Mouse (Mus musculus) brain, embryonic 14.5 days (tissue): ENCODE measurements around the gene Cipc.

Experiments used
- CTCF ChIP-seq: fragments of 200-500 bp; IDR thresholded peaks from 2 replicates; pipeline ENCODE4 v1.5.1; 2012; ENCODE audit warnings: inconsistent platforms, mild to moderate bottlenecking, moderate library complexity, borderline replicate concordance; ENCODE audit not compliant: insufficient read depth, insufficient read length; ENCODE audit errors: extremely low read depth
- POLR2A ChIP-seq: fragments of 200-500 bp; IDR thresholded peaks from 2 replicates; pipeline ENCODE4 v1.6.1; 2012; ENCODE audit warnings: mild to moderate bottlenecking, inconsistent platforms, borderline replicate concordance; ENCODE audit not compliant: poor library complexity, insufficient read depth, insufficient read length, severe bottlenecking; ENCODE audit errors: extremely low read depth

DNA sequence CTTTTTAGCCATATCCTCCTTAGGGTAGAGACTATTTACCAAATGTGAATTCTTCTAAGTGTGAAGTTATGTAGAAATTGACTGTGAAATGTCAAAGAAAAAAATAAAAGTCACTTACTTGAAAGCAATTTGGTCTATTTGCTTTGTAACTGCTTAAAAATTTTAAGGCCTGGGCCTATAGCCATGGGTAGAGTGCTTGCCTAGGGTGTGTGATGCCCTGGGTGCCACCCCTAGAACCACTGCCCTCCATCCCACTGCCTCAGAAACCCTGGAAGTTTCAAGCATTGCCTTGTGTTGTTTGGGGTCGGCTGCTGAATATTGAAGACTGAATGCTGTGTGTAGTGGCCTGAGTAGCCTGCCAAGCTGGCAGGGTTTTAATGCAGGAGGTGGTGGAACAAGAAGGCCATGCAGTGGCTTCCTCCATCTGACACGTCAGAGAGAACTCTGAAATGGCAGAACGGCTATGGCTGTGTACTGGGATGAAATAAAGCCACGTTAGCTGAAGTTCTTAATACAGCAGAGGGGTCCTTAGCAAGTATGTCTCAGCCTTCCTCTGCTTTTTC is 18.5 kb downstream of the Cipc start:
- TF ChIP-seq CTCF (no peak), POLR2A (no peak)
